Mouse (Mus musculus) cerebellum, postnatal 25 days (tissue): ENCODE measurements around the gene Prkag2.

Experiments
- DNase-seq, 2 experiments: peaks; one replicate each; pipeline ENCODE4 v3.0.0; 2021; ENCODE audit warnings: mixed read lengths in 2 of 2

Prkag2 gene

DNA sequence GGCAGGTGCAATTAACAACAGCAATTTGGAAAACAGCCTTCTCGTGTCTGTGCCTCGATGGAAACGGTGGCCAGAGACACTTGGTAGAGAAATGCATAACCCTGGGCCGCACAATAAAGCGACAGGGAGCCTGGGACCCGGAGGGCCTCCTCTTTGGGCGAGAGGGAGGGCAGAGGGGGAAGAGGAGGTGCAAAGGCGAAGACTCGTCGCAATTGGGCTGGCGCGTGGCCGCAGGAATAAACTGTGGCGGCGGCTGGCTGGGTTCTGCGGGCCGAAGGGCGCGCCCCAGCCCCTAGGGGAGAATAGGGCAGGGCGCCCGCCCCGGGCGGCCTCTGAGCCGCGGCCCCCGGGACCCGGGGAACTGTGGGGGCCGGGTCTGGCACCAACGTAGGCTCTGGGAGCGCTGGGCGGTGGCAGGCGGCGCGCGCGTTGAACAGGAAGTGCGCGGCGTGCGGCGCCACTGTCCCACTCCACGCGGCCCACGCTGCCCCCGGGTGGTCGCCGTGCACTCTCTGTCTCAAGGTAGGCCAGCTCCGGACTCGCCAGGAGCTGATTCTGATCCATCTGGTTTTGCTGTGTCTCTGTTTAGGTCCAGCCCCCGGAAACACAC is at the start of gene Prkag2:
TSS of gene Prkag2 (minus strand) at position 127 of the 610 bp plus-strand sequence.
- peak; percentile 65 to 67 for DNase-seq

DNA sequence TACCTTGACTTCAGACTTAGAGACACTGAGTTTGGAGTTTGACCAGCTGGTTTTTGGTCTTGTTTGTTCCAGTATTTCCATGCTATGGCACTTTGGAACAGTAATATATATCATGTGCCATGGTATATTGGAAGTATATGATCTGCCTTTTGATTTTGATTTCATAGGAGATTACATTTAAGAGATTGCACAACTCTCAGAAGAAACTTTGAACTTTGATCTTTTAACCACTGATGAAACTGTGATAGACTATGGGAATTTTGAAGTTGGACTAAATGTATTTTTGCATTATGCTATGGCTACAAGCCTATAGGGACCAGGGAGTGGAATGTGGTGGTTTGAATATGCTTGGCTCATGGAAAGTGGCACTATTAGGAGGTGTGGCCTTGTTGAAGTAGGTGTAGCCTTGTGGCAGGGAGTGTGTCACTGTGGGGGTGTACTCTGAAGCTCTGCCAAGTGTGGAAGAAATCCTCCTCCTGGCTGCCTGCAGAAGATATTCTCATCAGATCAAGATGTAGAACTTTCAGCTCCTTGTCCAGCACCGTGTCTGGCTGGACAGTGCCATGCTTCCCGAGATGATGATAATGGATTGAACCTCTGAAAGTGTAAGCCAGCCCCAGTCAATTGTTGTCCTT is 49.0 kb upstream of the Prkag2 start:
- no peak for DNase-seq

DNA sequence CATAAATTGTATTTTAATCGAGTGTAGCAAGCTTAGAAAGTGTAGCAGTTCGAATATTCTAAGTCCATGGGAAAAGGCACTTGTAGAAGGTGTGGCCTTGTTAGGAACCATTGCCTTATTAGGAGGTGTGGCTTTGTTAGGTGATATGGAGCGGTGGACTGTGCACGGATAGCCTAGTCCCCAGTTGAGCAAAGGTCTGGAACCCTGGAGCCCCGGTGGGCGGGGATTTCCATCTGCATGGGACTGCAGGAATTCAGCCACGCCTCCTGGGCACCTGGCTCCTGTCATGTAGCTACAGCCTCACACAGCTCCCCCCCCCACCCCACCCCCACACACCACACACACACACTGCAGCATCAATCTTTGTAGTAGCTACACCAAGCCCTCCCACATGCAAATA is 46.3 kb upstream of the Prkag2 start:
- no peak for DNase-seq

DNA sequence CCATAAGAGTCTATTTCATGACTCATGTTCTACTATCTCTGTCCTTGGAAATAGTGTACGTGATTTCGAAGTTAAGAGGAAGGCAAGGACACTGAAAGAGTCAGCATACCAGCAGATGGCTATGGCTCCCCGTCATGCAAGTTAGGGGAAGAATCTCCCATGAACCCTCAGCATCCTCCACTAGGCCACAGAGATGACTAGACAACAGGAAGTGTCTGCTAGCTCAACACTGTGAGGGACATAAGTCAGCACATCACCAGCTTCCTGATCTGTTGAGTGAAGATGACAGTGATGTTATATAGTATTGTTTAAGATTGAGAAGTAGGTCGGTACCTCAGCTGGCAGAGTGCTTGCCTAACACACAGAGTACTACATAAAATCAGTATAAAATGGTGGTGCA is 27.4 kb upstream of the Prkag2 start:
- DNase-seq = no peak

DNA sequence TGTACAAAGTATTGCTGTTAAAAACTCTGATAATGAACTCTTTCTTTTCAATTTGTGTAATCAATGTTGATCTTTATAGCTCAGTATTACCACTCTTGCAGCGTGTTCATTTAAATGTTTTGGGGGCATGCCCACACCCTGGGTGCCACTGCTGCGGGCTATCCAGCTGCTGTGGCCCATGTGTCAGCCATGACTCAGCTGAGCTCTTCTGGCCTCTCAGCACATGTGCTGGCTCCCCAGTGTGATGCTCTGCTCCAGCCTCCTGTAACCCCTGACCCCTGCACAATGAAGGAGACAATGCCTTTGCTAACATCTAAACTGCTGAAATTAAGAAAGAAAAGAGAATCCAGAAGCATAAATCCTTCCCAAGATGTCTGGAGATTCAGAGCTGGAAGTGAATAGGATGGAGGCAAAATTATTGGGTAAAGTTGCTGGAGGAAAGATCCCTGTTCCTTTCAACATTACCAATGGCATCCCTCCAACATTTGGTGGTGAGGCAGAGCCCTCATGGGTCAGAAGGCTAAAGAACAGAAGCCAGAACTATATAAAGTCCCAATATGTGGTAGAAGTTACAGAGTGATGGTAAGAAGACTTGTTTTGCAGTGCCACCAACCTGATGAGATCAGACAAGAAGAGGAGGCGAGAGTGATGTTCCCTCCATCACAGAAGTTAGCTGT is 25.6 kb upstream of the Prkag2 start:
- DNase-seq = no peak

DNA sequence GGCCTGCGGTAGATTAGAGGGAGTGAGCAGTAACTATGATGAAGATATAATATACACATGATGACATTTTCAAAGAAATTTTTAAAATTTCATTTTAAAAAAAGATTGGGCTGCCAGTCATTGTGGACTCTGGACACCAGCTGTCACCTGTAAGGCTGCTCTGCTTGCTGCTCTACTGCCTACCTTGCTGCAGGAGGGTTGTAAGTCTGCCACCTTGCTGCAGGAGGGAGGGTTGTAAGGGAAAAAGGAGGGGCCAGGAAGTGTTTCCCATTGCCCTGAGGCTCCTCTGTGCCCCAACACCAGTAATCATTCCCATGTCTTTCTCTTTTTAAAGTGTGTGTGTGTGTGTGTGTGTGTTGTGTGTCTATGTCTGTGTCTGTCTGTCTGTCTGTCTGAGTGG is 22.1 kb upstream of the Prkag2 start:
- no peak for DNase-seq

DNA sequence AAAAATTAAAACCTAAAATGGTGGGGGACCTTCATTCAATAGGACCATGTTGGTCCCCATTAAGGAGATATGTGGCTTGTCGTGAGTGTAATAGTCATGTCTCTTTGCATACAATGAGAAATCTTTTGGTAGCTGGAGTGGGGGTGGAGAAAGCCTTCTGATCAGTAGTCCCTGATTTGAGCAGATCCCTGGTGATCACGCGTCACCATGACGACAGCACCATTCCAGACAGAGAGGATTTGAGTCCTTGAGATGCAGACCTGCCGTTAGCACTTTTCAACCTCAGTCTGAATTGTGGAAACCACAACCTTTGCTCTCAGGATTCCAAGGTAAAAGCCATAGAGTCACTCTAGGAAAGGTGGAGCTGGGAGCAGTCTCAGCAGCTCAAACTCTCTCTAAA is 18.7 kb upstream of the Prkag2 start:
- DNase-seq = no peak

DNA sequence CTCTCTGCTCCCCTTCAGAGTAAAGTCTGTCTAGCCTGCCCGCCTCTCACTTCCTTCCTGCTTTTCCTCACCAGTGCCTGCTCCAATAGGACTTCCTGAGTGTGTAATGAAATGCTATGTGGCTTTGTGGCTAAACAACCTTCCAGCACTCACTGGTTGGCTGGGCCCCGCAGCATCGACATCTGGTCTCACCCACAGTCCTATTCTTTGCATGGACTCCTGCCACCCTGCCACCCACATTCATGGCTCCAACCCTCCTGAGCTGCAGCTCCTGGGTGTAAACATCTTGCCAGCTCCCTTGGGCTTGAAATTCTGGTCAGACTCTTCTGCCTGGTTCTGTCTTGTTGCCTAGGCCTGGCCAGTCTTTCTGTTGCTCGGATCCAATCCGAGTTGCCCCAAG is 15.6 kb upstream of the Prkag2 start:
- DNase-seq = no peak

DNA sequence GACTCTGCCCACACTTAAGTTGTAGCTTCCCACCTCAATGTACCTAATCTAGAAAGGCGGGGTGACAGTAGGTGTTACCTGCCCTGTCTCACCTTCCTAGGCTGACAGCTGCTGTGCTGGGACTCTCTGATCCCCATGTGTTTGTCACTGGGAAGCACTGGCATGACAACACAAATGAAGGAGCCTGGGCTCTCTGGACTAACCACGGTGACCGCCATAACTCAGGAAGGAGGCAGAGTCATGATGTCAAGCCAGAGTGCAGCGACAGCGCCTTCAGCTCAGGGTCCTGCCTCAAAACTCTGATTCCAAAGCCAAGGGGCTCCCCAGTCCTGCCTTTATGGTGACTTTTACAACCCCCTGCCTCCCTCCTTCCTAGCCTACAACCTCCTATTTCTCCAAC is 14.8 kb upstream of the Prkag2 start:
- DNase-seq = no peak

DNA sequence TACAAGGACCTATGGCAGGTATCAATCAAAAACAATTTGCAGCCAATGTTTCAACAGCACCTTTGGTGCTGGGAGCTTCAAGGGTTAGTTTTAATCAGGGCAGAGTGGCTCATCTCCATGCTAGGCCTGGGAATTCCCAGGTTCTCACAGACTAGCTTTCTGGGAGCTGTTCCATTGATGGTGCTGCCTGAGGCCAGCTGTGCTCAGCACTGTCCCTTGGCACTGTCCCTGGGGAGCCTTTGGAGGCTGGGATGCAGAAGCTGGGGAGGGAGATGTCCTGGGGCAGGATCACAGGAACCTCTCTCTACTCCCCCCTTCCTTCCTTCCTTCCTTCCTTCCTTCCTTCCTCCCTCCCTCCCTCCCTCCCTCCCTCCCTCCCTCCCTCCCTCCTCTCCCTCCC is 13.7 kb upstream of the Prkag2 start:
- no peak for DNase-seq

DNA sequence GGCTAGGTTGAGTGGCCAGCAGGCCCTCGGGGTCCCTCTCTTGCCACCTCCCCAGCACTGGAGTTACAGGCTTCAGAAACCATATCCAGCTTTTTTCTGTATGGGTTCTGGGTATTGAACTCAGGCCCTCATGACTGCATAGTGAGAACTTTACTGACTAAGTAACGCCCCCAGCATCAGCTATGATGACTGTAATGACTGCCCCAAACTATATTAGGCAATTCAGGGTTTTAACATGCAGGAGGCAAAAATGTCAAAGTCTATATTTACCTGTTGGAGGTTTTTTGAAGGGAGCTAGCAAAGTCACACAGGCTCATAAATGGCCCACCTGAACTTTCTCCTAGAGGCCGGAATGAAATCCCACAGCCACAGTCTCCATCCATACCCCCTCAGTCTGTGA is 9.9 kb upstream of the Prkag2 start:
- no peak for DNase-seq

DNA sequence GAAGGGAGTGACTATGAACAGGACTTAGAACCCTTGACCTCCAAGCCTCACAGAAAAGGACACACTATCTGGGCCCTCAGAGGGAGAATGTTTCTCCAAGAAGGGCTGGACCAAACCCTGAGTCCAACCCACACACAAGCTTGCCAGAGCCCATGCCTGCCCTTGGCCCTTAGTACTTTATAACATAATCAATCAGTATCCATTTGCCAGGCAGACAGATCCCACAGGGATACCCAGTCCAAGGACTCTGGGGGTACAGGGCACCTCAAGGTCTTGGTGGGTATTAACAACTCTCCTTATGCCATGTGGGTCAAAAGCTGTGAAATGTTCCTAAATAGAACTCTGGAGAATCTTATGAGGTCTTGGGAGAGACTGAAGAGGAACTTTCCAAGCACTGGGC is 5.3 kb upstream of the Prkag2 start:
- DNase-seq = no peak

DNA sequence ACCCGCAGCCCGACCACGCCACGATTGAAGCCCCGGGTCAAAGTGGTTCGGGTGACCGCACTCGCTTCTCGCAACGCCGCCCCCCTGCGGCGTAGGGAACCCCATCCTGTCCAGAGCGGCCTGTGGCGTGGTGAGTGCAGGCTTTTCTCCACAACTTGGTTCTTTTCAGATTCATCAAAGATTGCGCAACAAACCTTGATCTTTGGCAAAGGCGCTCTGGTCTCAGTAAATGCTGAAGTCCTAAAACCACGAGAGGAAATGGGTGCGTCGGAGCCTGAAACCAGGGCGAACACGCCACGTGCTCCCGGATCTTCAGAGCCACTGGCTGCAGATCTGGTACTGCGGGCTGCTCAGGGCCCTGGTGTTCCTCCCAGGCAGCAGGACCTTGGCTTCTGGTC is 683 bp upstream of the Prkag2 start:
- peak in 1 of 2 experiments; percentile 64 for DNase-seq

DNA sequence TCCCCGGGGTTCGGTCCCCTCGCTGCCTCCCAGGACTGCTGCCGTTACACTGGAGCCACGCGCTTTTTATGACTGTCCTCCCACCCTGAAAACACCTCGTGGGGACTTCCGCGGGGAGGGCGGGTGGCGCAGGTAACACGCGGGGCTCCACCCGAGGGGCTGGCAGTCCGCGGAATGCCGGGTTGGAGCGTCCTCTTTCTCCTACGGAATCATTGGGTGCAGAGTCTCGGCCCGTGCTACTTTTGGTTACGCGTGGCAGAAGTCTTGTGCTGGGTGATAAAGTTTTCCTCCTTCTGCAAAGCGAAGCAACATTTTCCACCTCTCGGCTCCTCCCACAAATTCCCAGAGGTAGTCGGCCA is 306 bp downstream of the Prkag2 start:
- peak in 1 of 2 experiments; percentile 43 for DNase-seq

DNA sequence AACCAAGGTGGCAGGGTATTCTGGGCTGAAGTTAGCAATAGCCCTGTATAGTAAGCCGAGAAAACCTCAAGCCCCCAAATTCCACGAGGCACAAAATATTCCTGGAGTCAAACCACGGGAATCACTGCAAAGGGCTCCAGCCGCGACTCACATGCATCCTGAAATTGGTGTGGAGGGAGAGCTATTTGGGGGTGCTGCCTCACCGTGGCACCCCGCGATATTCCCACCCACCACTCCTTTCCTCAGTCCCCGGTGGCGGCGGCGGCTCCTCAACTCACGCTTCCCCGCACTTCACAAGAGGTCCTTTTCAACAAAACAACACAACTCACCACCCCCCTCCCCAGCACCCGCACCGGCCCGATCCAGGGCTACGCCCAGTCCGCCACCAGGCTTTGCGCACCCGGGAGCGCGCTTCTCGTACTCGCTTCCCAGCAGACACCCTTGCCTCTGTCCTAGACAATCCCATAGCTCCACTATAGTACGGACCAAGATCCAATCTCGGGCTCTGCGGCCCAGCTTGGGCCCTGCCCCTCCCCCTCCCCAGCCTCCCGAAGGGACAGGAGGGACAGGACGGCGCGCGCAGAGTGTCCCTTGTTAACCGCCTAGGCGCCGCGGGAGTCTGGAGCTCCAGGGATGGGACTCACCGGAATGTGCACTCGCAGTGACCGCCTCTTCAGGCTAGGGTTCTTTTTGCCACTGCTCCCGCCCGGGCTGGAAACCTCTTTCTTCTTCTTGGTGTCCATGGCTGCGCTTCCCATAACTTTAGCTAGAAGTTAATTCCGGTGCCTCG is 880 bp downstream of the Prkag2 start:
- peak; percentile 61 to 68 for DNase-seq

DNA sequence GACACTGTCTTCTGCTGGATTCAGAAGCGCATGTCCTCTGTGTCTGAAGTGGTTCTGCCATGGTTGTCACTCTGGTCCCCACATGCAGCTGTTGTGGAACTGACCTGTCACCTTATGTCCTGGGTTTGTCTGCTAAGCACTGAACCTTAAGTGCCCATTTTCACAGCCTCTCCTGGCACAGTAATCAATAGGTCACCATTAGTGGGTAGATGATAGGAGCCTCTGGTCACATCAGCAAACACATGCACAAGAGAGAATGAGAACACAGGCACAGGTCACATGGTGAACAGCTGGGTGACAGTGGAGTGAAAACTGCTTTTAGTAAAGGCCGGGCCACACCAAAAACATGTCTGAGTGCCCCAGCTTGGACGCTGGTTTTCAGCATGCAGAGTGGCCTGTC is 2.6 kb downstream of the Prkag2 start:
- no peak for DNase-seq

DNA sequence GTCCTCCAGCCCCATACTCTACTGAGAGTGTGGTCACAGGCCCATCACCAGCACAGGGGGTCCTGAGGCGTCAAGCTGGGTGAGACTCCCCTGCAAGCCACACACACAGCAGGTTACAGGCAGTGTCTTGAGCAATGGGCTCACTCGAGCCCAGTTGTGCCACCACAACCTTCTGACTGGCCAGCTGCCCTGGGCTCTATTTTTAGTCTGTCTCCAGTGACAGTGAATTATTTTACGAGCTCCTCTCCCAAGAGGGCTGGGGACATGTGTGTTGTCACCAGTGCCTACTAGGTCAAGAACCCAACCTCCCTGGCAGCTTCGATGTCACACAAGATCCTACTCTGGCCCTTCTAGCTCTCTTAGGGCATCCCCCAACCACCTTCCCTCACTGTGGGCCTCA is 4.0 kb downstream of the Prkag2 start:
- no peak for DNase-seq

DNA sequence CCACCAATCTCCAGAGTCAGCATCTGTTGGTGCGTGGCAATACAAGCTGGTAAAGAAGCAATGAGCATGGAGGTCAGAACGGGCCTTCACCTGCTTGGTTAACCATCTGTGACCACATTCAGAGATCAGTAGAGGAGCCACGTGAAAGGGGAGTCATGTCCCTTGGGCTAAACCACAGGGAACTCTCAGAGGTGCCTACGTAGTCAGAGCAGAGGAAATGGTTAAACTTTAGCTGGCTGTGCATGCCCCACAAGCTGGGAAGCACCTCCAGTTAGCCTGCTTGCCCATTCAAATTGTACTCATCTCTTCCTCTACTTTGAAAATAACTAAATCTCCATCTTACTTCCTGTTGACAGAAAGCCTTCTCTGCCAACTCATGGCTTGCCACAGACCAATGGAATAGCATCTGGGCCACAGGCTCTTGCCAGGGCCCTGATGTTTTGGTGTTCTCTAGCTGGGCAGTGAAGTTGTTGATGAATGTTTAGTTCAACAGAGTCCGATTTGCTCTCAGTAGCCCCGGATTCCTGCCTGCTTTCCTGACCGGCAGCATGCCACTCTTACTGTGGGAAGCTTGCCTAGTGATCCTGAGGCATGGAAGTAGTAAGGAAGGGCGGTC is 7.7 kb downstream of the Prkag2 start:
- DNase-seq = no peak

DNA sequence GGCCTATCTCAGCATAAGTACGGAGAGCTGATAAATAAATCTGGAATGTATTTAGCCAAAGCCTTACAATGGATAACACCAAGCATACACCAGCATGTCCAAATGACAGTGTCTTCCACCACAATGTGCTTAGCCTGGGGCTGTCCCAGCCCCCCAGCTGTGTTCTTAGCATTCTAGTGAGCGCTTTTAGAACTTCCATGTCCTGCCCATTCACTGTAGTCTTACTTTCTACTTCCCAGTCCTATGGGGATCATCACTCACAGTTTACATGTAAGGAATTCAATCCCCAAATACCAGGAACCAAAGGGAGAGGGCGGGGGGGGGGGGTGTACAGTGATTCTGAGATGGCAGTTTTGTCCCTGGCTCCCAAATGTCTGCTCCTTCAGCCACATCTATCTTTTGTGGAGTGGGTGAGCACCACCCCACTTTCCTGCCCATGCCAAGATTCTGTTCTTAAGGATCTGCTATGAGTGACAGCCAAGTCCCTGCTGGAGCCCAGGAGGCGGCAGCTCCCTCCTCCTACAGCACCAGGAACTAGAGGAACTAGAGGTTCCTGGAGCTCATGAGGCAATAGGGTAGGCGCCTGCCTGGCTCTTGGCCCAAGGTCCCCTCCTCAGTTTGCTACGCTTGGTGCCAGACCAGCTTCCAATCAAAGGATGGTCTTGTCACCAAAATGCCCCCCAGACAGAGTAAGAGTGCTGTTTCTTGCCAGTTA is 11.0 kb downstream of the Prkag2 start:
- DNase-seq = no peak

DNA sequence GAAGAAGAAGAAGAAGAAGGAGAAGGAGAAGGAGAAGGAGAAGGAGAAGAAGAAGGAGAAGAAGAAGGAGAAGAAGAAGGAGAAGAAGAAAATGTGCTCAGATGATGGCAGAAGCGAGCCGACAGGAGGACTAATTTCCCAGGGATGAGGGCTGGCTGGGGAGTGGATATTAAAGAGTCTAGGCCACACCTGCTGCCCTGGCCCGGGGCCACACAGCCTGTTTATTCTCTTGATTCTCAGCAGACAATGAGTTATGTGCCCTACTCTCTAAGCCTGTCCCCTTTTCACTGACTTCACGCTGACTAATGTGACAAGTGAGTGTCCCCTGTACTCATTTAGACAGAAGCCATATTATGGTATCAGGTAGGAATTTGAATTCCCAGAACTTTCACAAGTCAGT is 11.8 kb downstream of the Prkag2 start:
- peak; percentile 64 to 82 for DNase-seq

DNA sequence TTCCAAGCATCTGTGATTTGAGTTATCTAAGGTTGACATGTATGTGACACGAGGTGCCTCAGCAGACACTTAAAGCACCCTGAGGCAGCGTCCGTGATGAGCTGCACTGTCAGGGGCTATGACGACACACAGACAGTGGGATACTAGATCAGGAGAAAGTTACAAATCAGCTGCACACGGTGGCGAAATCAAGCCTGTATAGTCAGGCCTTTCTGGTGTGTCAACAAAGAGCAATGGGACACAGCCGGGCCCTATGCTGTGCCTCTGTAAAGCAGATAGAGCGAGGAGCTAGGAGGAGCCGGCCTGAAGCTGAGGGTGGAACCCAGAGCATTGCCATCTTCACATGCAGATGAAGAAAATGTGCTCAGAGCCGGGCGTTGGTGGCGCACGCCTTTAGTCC is 12.3 kb downstream of the Prkag2 start:
- DNase-seq = no peak

DNA sequence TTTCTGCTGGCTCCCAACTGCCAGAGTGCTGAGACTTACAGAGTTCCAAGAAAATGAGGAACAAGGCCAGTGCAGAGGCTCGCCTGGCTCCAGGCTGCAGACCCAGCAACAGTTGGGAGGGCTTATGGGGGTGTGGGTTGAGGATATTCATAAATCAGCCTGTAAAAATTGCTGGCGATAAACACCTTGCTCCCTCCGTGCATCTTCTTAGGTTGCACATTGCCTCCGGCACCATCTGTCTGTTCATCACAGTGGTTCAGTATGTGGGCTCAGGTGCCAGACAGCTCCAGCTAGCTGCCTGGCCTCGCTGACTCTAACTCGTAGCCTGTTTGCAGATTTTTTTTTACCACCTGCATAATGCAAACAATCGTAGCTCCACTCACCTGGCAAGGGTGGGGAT is 13.4 kb downstream of the Prkag2 start:
- DNase-seq = peak; percentile 55 to 68

DNA sequence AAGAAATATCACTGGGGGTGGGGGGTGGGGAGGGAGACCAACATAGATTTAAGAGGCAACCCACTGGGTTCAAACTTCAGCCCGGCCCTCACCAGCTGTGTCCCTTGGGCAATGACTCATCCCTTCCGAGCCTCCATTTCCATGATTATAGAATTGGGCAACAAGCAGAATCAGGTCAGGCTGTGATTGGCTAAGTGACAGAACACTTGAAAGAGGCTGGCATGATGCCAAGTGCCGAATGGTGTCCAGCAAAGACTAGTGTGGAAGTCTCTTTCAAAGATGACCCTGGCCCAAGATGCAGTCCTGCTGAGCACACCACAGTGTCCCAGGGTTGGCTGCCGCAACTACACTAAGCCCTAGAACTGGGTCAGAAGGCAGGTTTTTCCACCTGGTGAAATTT is 14.2 kb downstream of the Prkag2 start:
- peak; percentile 71 to 81 for DNase-seq
